Mouse (Mus musculus): Measurements from ENCODE around the gene Rnf220. TPM values are rescaled to one million over a fixed set of nuclear protein-coding genes. Genes with fewer than 3 reads are reported as not detected.

The Rnf220 gene
- 10 to 100 TPM; 30.5 to 31.5 TPM for total RNA-seq (2021)

- no peak for DNase-seq (ENCODE audit: low spot score)
- intact Hi-C loops (cut with DNase I): loop anchor here (5.0 kb wide), 1 partner anchor 149 kb away; no protein-coding TSS in a partner anchor
These were observed at the start of gene Rnf220 for GRCm38 (mm10) chr4:117496482-117497165. Gene Rnf220 (minus strand): TSS chr4:117497052.

- intact Hi-C loops (cut with DNase I): loop anchor here (5.0 kb wide), 1 partner anchor 136 kb away; the partner anchor contains the start of gene Dmap1
- no peak for DNase-seq (ENCODE audit: low spot score)
These were observed 49.8 kb upstream of the Rnf220 start for GRCm38 (mm10) chr4:117546616-117547015.

GRCm38 (mm10) chr4:117545448-117545847 is 48.6 kb upstream of the Rnf220 start:
- no peak for DNase-seq (ENCODE audit: low spot score)
- intact Hi-C loops (cut with DNase I): loop anchor here (5.0 kb wide), 1 partner anchor 137 kb away; the partner anchor contains the start of gene Dmap1

- intact Hi-C loops (cut with DNase I): no loop called here
- no peak for DNase-seq (ENCODE audit: low spot score)
These were observed 43.7 kb upstream of the Rnf220 start for GRCm38 (mm10) chr4:117540571-117540970.

- no peak for DNase-seq (ENCODE audit: low spot score)
- intact Hi-C loops (cut with DNase I): no loop called here
These were observed 42.6 kb upstream of the Rnf220 start for GRCm38 (mm10) chr4:117539329-117539980.

- intact Hi-C loops (cut with DNase I): no loop called here
- DNase-seq (ENCODE audit: low spot score): no peak
These were observed 40.1 kb upstream of the Rnf220 start for GRCm38 (mm10) chr4:117537002-117537401.

- DNase-seq (ENCODE audit: low spot score): no peak
- intact Hi-C loops (cut with DNase I): no loop called here
These were observed 38.8 kb upstream of the Rnf220 start for GRCm38 (mm10) chr4:117535496-117536200.

- intact Hi-C loops (cut with DNase I): no loop called here
- no peak for DNase-seq (ENCODE audit: low spot score)
These were observed 33.0 kb upstream of the Rnf220 start for GRCm38 (mm10) chr4:117529843-117530242.

GRCm38 (mm10) chr4:117527952-117528351 is 31.1 kb upstream of the Rnf220 start:
- intact Hi-C loops (cut with DNase I): loop anchor here (1.0 kb wide), 2 partner anchors 204 to 258 kb away; no protein-coding TSS in a partner anchor
- DNase-seq (ENCODE audit: low spot score): no peak

- intact Hi-C loops (cut with DNase I): no loop called here
- no peak for DNase-seq (ENCODE audit: low spot score)
These were observed 30.5 kb upstream of the Rnf220 start for GRCm38 (mm10) chr4:117527116-117527899.

- intact Hi-C loops (cut with DNase I): no loop called here
- no peak for DNase-seq (ENCODE audit: low spot score)
These were observed 29.1 kb upstream of the Rnf220 start for GRCm38 (mm10) chr4:117525990-117526389.

- no peak for DNase-seq (ENCODE audit: low spot score)
- intact Hi-C loops (cut with DNase I): no loop called here
These were observed 24.5 kb upstream of the Rnf220 start for GRCm38 (mm10) chr4:117521350-117521749.

GRCm38 (mm10) chr4:117518246-117518645 is 21.4 kb upstream of the Rnf220 start:
- intact Hi-C loops (cut with DNase I): no loop called here
- DNase-seq (ENCODE audit: low spot score): no peak

GRCm38 (mm10) chr4:117499043-117499442 is 2.2 kb upstream of the Rnf220 start:
- intact Hi-C loops (cut with DNase I): loop anchor here (5.0 kb wide), 1 partner anchor 152 kb away; no protein-coding TSS in a partner anchor
- DNase-seq (ENCODE audit: low spot score): no peak

GRCm38 (mm10) chr4:117495869-117496401 is 917 bp downstream of the Rnf220 start:
- DNase-seq (ENCODE audit: low spot score): no peak
- intact Hi-C loops (cut with DNase I): loop anchor here (5.0 kb wide), 1 partner anchor 149 kb away; no protein-coding TSS in a partner anchor

- intact Hi-C loops (cut with DNase I): loop anchor here (5.0 kb wide), 2 partner anchors 148 to 182 kb away; no protein-coding TSS in a partner anchor
- no peak for DNase-seq (ENCODE audit: low spot score)
These were observed 1.8 kb downstream of the Rnf220 start for GRCm38 (mm10) chr4:117494911-117495501.

GRCm38 (mm10) chr4:117493905-117494851 is 2.7 kb downstream of the Rnf220 start:
- intact Hi-C loops (cut with DNase I): loop anchor here (5.0 kb wide), 1 partner anchor 183 kb away; no protein-coding TSS in a partner anchor
- no peak for DNase-seq (ENCODE audit: low spot score)

- intact Hi-C loops (cut with DNase I): loop anchor here (5.0 kb wide), 1 partner anchor 184 kb away; no protein-coding TSS in a partner anchor
These were observed 3.7 kb downstream of the Rnf220 start for GRCm38 (mm10) chr4:117493161-117493568.

More at GRCm38 (mm10) chr4:117493161-117493568, 3.7 kb downstream of the Rnf220 start:
- DNase-seq (ENCODE audit: low spot score): no peak
